Mouse (Mus musculus): ENCODE results near the gene Coro1c.

GRCm38 (mm10) chr5:113828481-113828880, 80.1 kb downstream of the Coro1c start:
- no peak for TF ChIP-seq MAFK (IDR thresholded peaks at IDR 0.05; ENCODE audit: borderline replicate concordance, low read depth, low read length)
- TF ChIP-seq E2F4 (IDR thresholded peaks at IDR 0.05; ENCODE audit: borderline replicate concordance, low read depth, low read length) = no peak
- no peak for TF ChIP-seq BHLHE40 (IDR thresholded peaks at IDR 0.05; ENCODE audit: borderline replicate concordance, low read depth, low read length)
- no peak for TF ChIP-seq POLR2A (IDR thresholded peaks at IDR 0.05; ENCODE audit: control insufficient read depth in 1 of 2, insufficient read depth in 1 of 2, low read depth in 1 of 2, low read length in 2 of 2, poor library complexity in 1 of 2)
- no peak for TF ChIP-seq ETS1 (IDR thresholded peaks at IDR 0.05; ENCODE audit: low read depth, low read length)

Measured in MEL (cell line).